In the genomic region with DNA sequence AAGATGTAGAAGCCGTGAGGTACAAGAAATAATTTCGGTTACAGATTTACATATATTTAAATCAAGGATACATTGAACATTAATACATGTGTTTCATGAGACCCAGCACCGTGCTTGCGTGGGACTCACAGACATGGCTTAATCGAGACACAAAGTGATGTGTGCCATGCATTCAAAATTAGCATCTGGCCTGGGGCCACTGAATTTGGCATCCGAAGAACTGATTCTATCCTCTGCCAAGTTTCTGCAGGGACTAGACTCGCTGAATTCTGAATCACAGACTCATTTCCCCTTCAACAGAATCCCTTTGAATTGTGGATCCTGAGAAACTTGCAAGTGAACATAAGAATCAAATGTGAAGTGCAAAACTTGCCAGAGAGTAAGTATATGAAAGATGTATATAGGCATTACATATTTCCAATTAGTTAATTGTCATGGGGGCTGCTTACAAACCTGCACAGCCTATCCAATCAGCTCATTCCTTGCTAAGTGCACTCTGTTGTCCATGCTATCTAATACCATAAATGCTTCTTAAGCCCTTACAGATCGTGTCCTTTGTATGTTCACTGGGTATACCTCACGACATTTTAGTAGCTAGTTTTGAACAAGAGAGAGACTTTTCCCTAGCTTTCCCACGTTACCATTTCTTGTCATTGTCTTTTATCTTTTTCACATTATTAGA, we compare ENCODE assay signal across 11 mouse cellular contexts.
DNase-seq lines count a peak whose midpoint lies in the region; ATAC-seq lines count a peak whose summit lies in the region.
"Had no signal": no experiment of that assay in that cellular context is flagged by ENCODE, and none has a peak within 500 bp of the region (broad histone marks: within the 10 kb centered on the region; RNA-seq: fewer than 3 reads in every experiment).

No protein-coding gene starts in this region.

- H3K4me1 ChIP-seq in forebrain, embryonic 14.5 days (ENCODE audit: control insufficient read depth, insufficient read depth, low read length), result peaks cover 5% of the 10 kb centered on the region; the same call in 1 of the 2 replicates
- no peaks in the 10 kb centered on the region for H3K4me1 ChIP-seq in neural tube, embryonic 14.5 days (ENCODE audit: control insufficient read depth, insufficient read depth, low read length)
- H3K4me1 ChIP-seq: kidney, embryonic 15.5 days had no signal

- no peaks in the 10 kb centered on the region for H3K9me3 ChIP-seq in forebrain, embryonic 14.5 days (replicated peaks; ENCODE audit: control insufficient read depth, low read length)
- no peaks in the 10 kb centered on the region for H3K9me3 ChIP-seq in neural tube, embryonic 14.5 days (ENCODE audit: control insufficient read depth, low read length)
- H3K9me3 ChIP-seq: kidney, embryonic 15.5 days had no signal

- H3K4me2 ChIP-seq in forebrain, embryonic 14.5 days (ENCODE audit: low read length), result no peak overlapping the region
- no peak overlapping the region for H3K4me2 ChIP-seq in neural tube, embryonic 14.5 days (ENCODE audit: low read depth, low read length)
- H3K4me2 ChIP-seq: kidney, embryonic 15.5 days had no signal

- WGBS in forebrain, embryonic 14.5 days, result 30% methylated on average over 10 of the region's 10 CpGs
- 55% methylated on average over 10 of the region's 10 CpGs for WGBS in neural tube, embryonic 14.5 days

- no peak overlapping the region for H3K27ac ChIP-seq in forebrain, embryonic 14.5 days (ENCODE audit: low read depth, low read length)
- no peak overlapping the region for H3K27ac ChIP-seq in neural tube, embryonic 14.5 days (ENCODE audit: low read depth, low read length)
- H3K27ac ChIP-seq: kidney, embryonic 15.5 days had no signal

- H3K9ac ChIP-seq in forebrain, embryonic 14.5 days (ENCODE audit: low read length), result no peak overlapping the region
- H3K9ac ChIP-seq in neural tube, embryonic 14.5 days (replicated peaks; ENCODE audit: low read depth, low read length), result no peak overlapping the region
- H3K9ac ChIP-seq: kidney, embryonic 15.5 days had no signal

- H3K27me3 ChIP-seq in forebrain, embryonic 14.5 days (replicated peaks; ENCODE audit: control insufficient read depth, insufficient read depth, low read length), result no peaks in the 10 kb centered on the region
- H3K27me3 ChIP-seq in neural tube, embryonic 14.5 days (ENCODE audit: control insufficient read depth, insufficient read depth, low read length), result no peaks in the 10 kb centered on the region
- H3K27me3 ChIP-seq: kidney, embryonic 15.5 days had no signal

- DNase-seq in cerebellum, adult 11 months, result peak; percentile 0
- DNase-seq in forebrain, embryonic 14.5 days (ENCODE audit: low spot score), result peak; percentile 92
- peak; percentile 73 for DNase-seq in layer of hippocampus, adult 9-11 months
- no peak for DNase-seq in adipocyte (ENCODE audit: low spot score)
- no peak for DNase-seq in adrenal gland, adult 8-10 months
- DNase-seq: thymus, postnatal 36 days had no signal

- H3K4me3 ChIP-seq in forebrain, embryonic 14.5 days (ENCODE audit: low read depth, low read length), result no peak overlapping the region
- H3K4me3 ChIP-seq in neural tube, embryonic 14.5 days (ENCODE audit: low read depth, low read length), result no peak overlapping the region
- H3K4me3 ChIP-seq: kidney, embryonic 15.5 days had no signal

- H3K36me3 ChIP-seq in forebrain, embryonic 14.5 days (ENCODE audit: control insufficient read depth, insufficient read depth, low read length), result no peaks in the 10 kb centered on the region
- H3K36me3 ChIP-seq in neural tube, embryonic 14.5 days (ENCODE audit: control insufficient read depth, insufficient read depth, low read length), result no peaks in the 10 kb centered on the region
- H3K36me3 ChIP-seq: kidney, embryonic 15.5 days had no signal

- no peak for ATAC-seq in cerebellum, adult (ENCODE audit: insufficient number of reproducible peaks, low FRiP score, low TSS enrichment)
- peak; percentile 92 for ATAC-seq in forebrain, embryonic 14.5 days
- ATAC-seq in neural tube, embryonic 14.5 days (ENCODE audit: low read depth), result peak; percentile 79; the same call in 1 of the 2 replicates
- no peak for ATAC-seq in granulocyte monocyte progenitor cell, adult 5-6 weeks (replicated peaks; ENCODE audit: poor library complexity, severe bottlenecking)
- ATAC-seq: lung, postnatal 0 days had no signal

Comparison
In these comparisons a context has a peak if more than half of its experiments do, and no peak if none do; other contexts are left out.
1. DNase-seq: peak in cerebellum, adult 11 months (single experiment), forebrain, embryonic 14.5 days (single experiment) and layer of hippocampus, adult 9-11 months (single experiment); none in adipocyte (single experiment) and adrenal gland, adult 8-10 months (single experiment).
2. ATAC-seq: peak in forebrain, embryonic 14.5 days (single experiment) and neural tube, embryonic 14.5 days (single experiment); none in cerebellum, adult (single experiment) and granulocyte monocyte progenitor cell, adult 5-6 weeks (single experiment).